Mouse (Mus musculus): Measurements from ENCODE around the gene Plppr1.

DNA sequence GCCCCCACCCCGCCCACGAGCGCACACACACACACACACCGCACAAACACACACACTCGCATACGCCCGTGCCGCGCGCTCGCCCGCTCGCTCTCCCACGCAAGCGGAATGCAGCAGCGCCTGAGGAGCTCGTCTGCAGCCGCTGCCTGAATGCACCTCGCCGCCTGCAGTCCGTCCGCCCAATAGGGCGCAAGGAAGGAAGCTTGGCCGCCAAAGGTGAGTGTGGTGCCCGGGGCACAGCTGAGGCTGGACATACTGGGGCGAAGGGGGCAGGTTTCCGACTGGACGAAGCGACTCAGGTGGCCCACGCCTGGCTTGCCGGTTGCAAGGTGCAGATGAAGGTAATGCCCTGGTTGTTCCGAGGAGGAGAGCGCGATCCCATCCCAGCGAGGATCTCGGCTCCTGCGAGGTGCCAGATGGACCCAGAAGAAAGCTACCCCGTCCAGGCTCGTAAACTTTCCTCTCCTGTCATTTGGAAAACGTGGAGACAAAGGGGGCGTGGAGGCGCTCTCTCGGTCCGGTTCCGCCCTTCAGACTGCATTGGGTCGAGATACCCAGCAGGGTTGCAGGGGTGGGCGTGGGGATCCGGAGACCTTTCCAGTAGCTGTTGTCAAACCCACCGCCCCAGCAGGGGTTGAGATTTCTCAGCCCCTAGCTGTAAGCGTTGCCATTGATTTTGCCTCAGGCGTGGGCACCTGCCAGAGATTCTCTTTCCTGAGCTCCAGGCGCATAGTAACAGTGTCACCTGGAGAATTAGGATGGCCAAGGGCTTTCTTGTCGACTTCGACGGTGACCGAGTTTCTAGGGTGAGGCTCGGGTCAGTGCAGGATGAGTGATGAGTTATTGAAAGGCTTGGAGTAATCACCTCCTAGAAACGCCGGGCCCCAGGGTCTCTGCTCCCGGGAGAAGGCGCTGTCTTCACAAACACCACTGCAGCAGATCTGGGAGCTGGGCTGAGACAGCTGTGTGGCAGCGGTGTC, 619 bp downstream of the Plppr1 start:
- TF ChIP-seq POLR2A (IDR thresholded peaks at IDR 0.05; ENCODE audit: low read depth, low read length) (no peak), CTCF (IDR thresholded peaks at IDR 0.05; ENCODE audit: borderline replicate concordance, insufficient read depth, low read length) (no peak)

Measured in embryonic fibroblast, embryonic 13.5 days (primary cell).